Mouse (Mus musculus) forebrain, embryonic 13.5 days (tissue): ENCODE measurements around the gene Phc2. TPM values are rescaled to one million over a fixed set of nuclear protein-coding genes. Genes with fewer than 3 reads are reported as not detected.
A peak's percentile ranks its signal among the peaks of the same experiment; 100 is the strongest.

Experiments
- ATAC-seq: fragments of 200-750 bp; cut with Nextera tagmentation; 2 replicates; pipeline ENCODE4 v1.8.0; 2017
- H3K27ac ChIP-seq: fragments of 300-500 bp; sonication (generic); 2 replicates; pipeline ENCODE4 v1.5.1; 2015; ENCODE audit warnings: inconsistent platforms, mild to moderate bottlenecking, moderate library complexity
- H3K27me3 ChIP-seq: fragments of 300-500 bp; sonication (generic); 2 replicates; pipeline ENCODE4 v1.6.1; 2015; ENCODE audit warnings: mild to moderate bottlenecking, inconsistent platforms
- H3K36me3 ChIP-seq: fragments of 300-500 bp; sonication (generic); 2 replicates; pipeline ENCODE4 v1.6.1; 2015; ENCODE audit warnings: mild to moderate bottlenecking, inconsistent platforms; ENCODE audit not compliant: poor library complexity, severe bottlenecking
- H3K4me1 ChIP-seq: fragments of 300-500 bp; sonication (generic); 2 replicates; pipeline ENCODE4 v1.6.1; 2015; ENCODE audit warnings: inconsistent platforms
- H3K4me2 ChIP-seq: fragments of 300-500 bp; sonication (generic); 2 replicates; pipeline ENCODE4 v1.6.1; 2015; ENCODE audit warnings: inconsistent platforms, mild to moderate bottlenecking, moderate library complexity
- H3K4me3 ChIP-seq: fragments of 300-500 bp; sonication (generic); 2 replicates; pipeline ENCODE4 v1.5.1; 2015; ENCODE audit warnings: mild to moderate bottlenecking, inconsistent platforms
- H3K9ac ChIP-seq: fragments of 300-500 bp; sonication (generic); 2 replicates; pipeline ENCODE4 v1.6.1; 2015; ENCODE audit warnings: mild to moderate bottlenecking, inconsistent platforms
- H3K9me3 ChIP-seq: fragments of 300-500 bp; sonication (generic); replicated peaks from 2 replicates; pipeline ENCODE4 v1.6.1; 2016; ENCODE audit warnings: inconsistent platforms
- WGBS: fragments of 180-500 bp; shearing (Covaris S2); methylation state at CpG from one replicate; pipeline ENCODE4 v1.1.7; 2015; 5-methylcytosine and 5-hydroxymethylcytosine counted together
- polyA plus RNA-seq: library from polyadenylated mRNA; unstranded; fragments of >200 nt; fragmentation: Nextera tagmentation; extraction: Ambion mirVana; gene quantifications from 2 replicates; pipeline ENCODE4 v1.2.1, GENCODE M21; 2015

Phc2 gene
- polyA plus RNA-seq, 1 experiment from 2014 or later, result 34.9 TPM

DNA sequence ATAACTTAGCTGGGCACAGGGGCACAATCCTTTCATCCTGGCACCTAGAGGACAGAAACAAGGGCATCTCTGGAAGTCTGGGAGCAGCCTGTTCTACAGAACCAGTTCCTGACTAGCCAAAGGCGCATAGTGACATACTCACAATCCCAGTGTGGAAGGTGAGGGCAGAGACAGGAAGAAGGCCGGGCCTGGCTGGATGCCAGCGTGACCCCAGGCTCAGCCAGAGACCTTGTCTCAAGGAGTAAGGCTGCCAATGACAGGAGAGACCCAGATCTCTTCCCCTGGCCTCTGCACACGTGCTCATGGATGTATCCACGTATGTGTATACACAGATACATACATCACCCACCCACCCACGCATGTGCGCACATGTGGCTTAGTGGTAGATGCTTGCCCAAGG lies 127.5 kb downstream of the Phc2 start:
- H3K4me1 ChIP-seq, result no peaks in the 10 kb centered on the region
- no peaks in the 10 kb centered on the region for H3K27me3 ChIP-seq
- H3K27ac ChIP-seq, result no peak overlapping the region
- no peak overlapping the region for H3K9ac ChIP-seq
- H3K9me3 ChIP-seq, result no peaks in the 10 kb centered on the region
- 92% methylated on average over 7 of the region's 7 CpGs for WGBS
- ATAC-seq, result no peak
- peaks cover 98% of the 10 kb centered on the region for H3K36me3 ChIP-seq
- no peak overlapping the region for H3K4me2 ChIP-seq
- no peak overlapping the region for H3K4me3 ChIP-seq

DNA sequence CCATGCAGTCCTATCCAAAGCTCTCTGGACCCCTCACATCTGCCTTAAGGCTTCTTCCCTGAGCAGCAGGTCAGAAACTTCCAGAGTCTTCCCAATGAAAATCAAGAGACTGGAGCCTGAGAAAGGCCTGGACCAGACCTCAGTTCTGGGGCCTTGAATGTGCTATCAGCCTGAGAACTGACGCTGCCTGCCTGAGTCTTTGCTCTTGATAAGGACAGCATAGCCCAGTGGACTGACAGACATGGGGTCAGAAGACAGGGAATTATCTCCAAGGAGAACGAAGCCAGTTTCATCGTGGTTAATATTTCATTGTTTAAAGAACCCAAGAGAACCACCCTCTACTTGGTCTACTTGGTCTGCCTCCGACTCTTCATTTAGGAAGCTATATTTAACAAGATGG lies 128.1 kb downstream of the Phc2 start:
- no peak overlapping the region for H3K27ac ChIP-seq
- no peak for ATAC-seq
- peaks cover 98% of the 10 kb centered on the region for H3K36me3 ChIP-seq
- H3K4me1 ChIP-seq, result no peaks in the 10 kb centered on the region
- H3K27me3 ChIP-seq, result no peaks in the 10 kb centered on the region
- whole genome bisulfite sequencing, result 85% methylated on average over 4 of the region's 4 CpGs
- H3K9me3 ChIP-seq, result no peaks in the 10 kb centered on the region
- H3K4me3 ChIP-seq, result no peak overlapping the region
- H3K4me2 ChIP-seq, result no peak overlapping the region
- no peak overlapping the region for H3K9ac ChIP-seq

DNA sequence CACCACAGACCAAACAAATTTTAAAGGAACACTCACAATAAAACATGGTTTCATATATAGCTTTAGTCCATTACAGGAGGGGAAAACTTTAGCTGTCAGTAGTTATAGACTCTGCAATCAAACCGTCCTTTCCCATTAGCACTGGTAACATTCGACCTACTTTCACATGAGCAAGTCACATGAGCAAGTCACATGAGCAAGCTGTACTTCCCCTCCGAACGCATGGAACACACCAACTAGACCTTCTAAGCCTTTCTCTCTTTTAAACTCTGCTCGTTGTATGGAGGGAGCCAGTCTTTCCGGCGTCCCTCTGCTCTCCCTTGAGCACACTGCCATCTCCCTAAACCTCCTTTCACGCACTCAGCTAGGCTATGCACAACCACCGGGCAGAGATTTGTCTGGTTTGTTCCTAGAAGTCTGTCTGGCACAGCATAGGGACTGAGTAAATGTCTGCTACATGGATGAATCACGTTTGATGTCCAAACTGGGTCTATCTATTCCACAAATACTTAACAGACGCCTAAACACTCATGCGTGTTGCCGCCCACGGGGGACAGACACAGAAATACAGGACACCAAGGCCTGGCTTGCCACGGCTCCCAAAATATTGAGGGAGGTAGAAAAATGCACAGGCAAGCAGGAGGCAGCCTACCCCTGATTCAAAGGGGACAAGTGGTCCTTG lies 130.6 kb downstream of the Phc2 start:
- Histone ChIP-seq H3K4me1 (no peaks in the 10 kb centered on the region), H3K27me3 (no peaks in the 10 kb centered on the region), H3K4me2 (no peak overlapping the region), H3K27ac (no peak overlapping the region), H3K4me3 (no peak overlapping the region), H3K9ac (no peak overlapping the region), H3K9me3 (no peaks in the 10 kb centered on the region), H3K36me3 (peaks cover 92% of the 10 kb centered on the region)
- no peak for ATAC-seq
- 94% methylated on average over 15 of the region's 15 CpGs for WGBS

DNA sequence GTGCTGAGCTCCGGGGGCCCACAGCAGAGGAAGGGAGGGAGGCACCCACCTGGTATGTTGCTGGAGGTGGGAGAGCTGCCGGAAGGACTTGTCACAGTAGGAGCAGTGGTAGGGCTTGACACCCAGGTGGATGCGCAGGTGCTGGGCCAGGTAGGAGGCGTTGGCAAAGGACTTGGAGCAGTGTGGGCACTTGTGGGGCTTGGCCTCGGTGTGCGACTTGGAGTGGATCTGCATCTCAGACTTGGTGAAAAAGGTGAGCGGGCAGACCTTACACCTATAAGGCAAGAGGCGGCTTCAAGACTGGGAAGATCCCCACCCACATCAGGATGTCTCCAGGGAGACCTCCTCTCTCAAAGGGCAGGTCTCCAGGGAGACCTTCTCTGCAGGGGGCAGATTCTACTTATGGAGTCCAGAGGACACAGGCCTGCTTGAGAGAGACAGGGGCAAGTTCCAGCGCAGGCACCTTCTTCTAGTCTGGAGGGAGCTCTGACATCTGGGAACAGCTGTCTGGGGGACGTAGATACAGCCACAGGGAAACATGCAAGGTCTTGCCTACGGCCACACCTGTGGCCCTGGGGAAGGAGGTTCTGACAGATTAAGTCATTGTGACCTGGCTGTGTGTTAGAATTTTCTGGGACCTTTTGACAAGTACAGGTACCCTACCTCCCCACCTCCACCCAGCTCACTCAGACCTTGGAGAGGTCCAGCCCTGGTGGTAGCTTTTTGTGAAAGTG lies 131.6 kb downstream of the Phc2 start:
- no peak for ATAC-seq
- no peak overlapping the region for H3K27ac ChIP-seq
- H3K36me3 ChIP-seq, result peaks cover 84% of the 10 kb centered on the region
- H3K4me2 ChIP-seq, result no peak overlapping the region
- H3K27me3 ChIP-seq, result no peaks in the 10 kb centered on the region
- H3K4me1 ChIP-seq, result peaks cover 7% of the 10 kb centered on the region; the same call in 1 of the 2 replicates
- H3K4me3 ChIP-seq, result no peak overlapping the region
- WGBS, result 94% methylated on average over 11 of the region's 11 CpGs
- H3K9me3 ChIP-seq, result no peaks in the 10 kb centered on the region
- H3K9ac ChIP-seq, result no peak overlapping the region

DNA sequence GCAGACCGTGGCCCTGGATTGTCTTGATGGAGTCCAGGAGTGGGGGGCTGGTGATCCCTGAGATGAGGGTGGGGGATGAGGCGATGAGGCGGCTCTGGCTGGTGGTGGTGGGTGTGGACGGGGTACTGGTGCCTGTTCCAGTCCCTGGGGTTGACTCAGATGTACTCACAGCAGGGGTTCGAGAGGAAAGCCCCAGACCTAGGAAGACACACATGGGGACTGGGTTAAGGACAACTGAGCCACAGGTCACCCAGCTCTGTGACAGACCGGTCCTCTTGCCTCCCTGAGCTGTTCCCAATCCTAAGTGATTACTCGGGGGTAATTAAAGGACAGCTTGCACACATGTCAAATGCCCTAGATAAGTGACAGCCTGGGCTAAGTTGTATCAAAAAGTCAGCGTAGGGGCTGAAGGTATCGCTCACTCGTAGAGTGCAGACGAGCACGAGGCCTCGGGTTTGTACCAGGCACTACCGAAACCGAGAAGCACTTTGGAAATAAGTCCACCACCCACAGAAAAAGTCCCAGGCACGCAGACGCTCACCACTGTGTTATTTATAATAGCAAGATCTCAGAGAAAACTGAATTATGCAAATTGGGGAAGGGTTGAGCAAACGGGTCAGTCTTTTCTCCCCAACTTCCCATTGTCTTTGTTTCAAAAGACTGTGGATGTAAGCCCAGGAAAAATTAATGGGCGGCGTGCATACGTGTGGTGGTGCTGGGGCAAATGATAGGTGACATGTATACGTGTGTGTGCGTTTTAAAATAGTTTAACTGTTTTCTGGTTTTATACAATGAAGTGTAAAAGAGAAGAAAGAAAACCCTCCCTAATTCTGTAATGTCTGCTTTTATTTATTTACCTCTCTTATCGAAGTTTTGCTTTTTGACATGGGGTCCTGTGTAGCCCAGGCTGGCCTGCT lies 132.8 kb downstream of the Phc2 start:
- WGBS, result 73% methylated on average over 24 of the region's 24 CpGs
- Histone ChIP-seq H3K27me3 (no peaks in the 10 kb centered on the region), H3K4me2 (no peak overlapping the region), H3K27ac (no peak overlapping the region), H3K4me3 (no peak overlapping the region), H3K9ac (no peak overlapping the region), H3K36me3 (peaks cover 78% of the 10 kb centered on the region), H3K9me3 (no peaks in the 10 kb centered on the region), H3K4me1 (peaks cover 14% of the 10 kb centered on the region; the same call in 1 of the 2 replicates)
- no peak for ATAC-seq

DNA sequence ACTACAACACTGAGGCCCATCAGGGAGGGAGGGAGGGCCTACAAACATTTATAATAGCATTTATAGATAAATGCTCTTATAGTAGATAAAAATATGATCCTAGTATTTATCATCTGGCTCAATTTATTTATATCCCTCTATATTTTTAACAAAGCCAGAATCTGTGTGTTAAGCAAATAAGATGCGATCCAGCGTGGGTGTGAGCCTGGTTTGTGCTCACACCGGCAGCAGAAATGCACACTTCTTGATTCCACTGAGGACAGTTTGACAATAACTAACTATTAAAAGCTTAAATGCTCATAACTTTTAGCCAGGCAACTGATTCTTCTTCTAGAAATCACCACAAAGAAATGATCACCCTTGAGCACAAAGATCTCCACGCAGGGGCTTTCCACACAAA lies 133.6 kb downstream of the Phc2 start:
- Histone ChIP-seq H3K27ac (no peak overlapping the region; the same call in 1 of the 2 replicates), H3K4me2 (no peak overlapping the region), H3K9ac (no peak overlapping the region), H3K27me3 (no peaks in the 10 kb centered on the region), H3K4me3 (no peak overlapping the region), H3K36me3 (peaks cover 71% of the 10 kb centered on the region), H3K4me1 (peaks cover 14% of the 10 kb centered on the region; the same call in 1 of the 2 replicates), H3K9me3 (no peaks in the 10 kb centered on the region)
- no peak for ATAC-seq
- 94% methylated on average over 4 of the region's 4 CpGs for WGBS

DNA sequence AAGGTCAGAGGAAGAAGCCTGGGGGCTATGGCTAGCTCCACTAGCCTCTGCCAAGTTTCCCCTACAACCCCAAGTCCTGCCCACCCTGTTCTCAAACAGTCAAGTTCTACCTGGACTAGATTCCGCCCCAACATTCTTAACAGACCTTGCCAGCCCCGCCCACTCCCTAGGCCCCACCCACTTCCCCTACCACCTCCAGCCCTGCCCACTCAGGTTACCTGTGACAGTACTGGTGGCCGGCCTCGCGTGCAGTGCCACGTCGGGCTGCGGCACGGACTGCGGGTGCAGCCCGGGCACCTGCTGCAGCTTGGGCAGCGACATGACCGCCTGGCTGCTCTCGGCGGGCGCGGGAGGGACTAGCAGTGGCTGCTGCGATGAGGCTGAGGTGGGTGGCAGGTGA lies 135.1 kb downstream of the Phc2 start:
- Histone ChIP-seq H3K36me3 (peaks cover 73% of the 10 kb centered on the region), H3K27me3 (no peaks in the 10 kb centered on the region), H3K9me3 (no peaks in the 10 kb centered on the region), H3K4me1 (peaks cover 14% of the 10 kb centered on the region; the same call in 1 of the 2 replicates), H3K27ac (no peak overlapping the region), H3K4me2 (no peak overlapping the region), H3K4me3 (no peak overlapping the region), H3K9ac (no peak overlapping the region)
- ATAC-seq, result no peak
- WGBS, result 43% methylated on average over 18 of the region's 18 CpGs

DNA sequence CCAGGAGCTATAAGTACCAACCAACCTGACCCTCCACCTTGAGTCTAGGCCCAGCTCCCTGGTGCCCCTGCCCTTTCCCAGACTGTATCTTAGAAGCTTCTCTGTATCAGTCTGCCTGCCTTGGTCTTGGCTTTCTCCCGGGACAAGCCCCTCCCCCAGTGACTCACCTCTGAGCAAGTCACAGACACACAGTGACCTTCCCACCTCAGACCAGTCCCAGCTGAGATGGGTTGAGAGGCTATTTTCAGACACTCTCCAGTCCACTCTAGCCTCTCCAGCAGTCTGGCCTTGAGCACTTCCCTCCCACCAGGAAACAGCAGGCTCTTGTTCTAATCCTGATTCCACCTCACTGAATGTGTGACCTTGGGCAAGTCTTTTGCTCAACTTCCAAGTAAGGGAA lies 139.2 kb downstream of the Phc2 start:
- no peak overlapping the region for H3K27ac ChIP-seq
- H3K4me2 ChIP-seq, result no peak overlapping the region
- H3K4me3 ChIP-seq, result no peak overlapping the region
- WGBS, result 57% methylated on average over 1 of the region's 1 CpGs
- peaks cover 34% of the 10 kb centered on the region for H3K36me3 ChIP-seq
- H3K4me1 ChIP-seq, result peaks cover 49% of the 10 kb centered on the region
- no peak overlapping the region for H3K9ac ChIP-seq
- no peaks in the 10 kb centered on the region for H3K27me3 ChIP-seq
- H3K9me3 ChIP-seq, result no peaks in the 10 kb centered on the region
- no peak for ATAC-seq

DNA sequence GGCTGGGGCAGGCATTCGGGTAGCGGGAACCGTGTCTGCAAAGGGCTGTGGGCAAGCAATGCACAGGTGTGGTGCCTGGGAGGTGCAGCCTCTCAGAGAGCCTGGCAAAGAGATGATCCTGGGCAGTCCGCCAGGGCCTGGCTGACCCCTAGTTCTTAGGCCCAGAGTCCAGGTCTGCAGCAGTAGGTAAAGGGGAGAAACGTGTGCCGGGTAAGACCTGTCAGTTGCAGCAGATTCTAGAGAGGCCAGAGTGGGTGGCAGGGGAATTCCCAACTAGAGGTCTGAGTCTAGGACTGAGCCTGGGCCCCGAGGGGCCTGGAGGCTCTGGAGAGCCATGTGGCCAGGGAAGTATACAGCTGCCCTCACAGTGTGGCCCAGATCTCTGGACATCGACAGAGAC lies 139.7 kb downstream of the Phc2 start:
- H3K4me1 ChIP-seq, result peaks cover 53% of the 10 kb centered on the region
- no peak overlapping the region for H3K27ac ChIP-seq
- no peak for ATAC-seq
- H3K27me3 ChIP-seq, result no peaks in the 10 kb centered on the region
- H3K36me3 ChIP-seq, result peaks cover 34% of the 10 kb centered on the region
- no peak overlapping the region for H3K4me2 ChIP-seq
- no peaks in the 10 kb centered on the region for H3K9me3 ChIP-seq
- no peak overlapping the region for H3K4me3 ChIP-seq
- H3K9ac ChIP-seq, result no peak overlapping the region
- WGBS, result 87% methylated on average over 8 of the region's 8 CpGs

DNA sequence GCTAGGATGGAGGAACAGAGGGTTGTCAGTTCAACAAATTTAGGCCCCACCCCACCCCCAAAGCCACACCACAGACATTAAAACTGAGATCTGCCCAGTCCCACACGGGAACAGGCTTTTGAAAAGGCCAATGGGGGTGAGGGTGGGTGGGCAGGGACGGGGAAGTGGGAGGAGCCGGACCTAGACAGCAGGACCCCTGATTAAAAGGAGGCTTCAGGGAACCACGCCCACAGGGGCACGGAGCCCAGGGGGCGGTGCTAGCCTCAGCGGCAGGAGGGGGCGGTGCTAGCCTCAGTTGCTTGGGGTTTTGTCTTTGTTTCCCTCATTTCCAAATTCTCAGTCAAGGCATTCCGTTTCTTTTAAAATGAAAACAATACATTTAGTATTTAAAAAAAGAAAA lies 141.1 kb downstream of the Phc2 start:
- WGBS, result 4% methylated on average over 9 of the region's 9 CpGs
- H3K27me3 ChIP-seq, result no peaks in the 10 kb centered on the region
- no peak overlapping the region for H3K4me3 ChIP-seq
- H3K4me2 ChIP-seq, result peak overlapping the region; percentile 36
- H3K9me3 ChIP-seq, result no peaks in the 10 kb centered on the region
- no peak overlapping the region for H3K9ac ChIP-seq
- H3K27ac ChIP-seq, result peak overlapping the region; percentile 60; the same call in 1 of the 2 replicates
- peaks cover 28% of the 10 kb centered on the region for H3K36me3 ChIP-seq
- ATAC-seq, result peak; percentile 64
- peaks cover 62% of the 10 kb centered on the region for H3K4me1 ChIP-seq

DNA sequence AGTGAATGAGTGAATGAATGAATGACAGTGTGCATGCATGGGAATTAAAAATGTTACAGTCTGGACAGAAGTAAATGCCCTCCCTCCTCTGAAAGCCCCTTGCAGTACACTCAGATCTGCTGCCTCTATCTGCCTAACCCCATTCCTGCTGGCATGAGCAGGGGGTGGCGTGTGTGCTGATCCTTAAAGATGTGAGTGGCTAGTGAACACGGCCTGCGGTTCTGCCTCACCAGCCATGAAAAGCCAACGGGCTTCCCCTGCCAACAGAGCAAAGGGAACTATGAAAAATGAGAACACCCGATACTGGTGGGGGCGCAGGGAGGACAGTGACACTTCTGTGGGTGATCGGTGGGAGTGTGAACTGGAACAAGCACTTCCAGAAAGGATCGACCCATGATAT lies 142.3 kb downstream of the Phc2 start:
- no peak overlapping the region; the same call in 1 of the 2 replicates for H3K27ac ChIP-seq
- no peaks in the 10 kb centered on the region for H3K27me3 ChIP-seq
- 80% methylated on average over 8 of the region's 8 CpGs for WGBS
- peaks cover 59% of the 10 kb centered on the region for H3K4me1 ChIP-seq
- H3K4me2 ChIP-seq, result no peak overlapping the region
- no peak for ATAC-seq
- peaks cover 28% of the 10 kb centered on the region for H3K36me3 ChIP-seq
- H3K4me3 ChIP-seq, result no peak overlapping the region
- no peaks in the 10 kb centered on the region for H3K9me3 ChIP-seq
- no peak overlapping the region for H3K9ac ChIP-seq
